Mouse (Mus musculus) lung, postnatal 4 days (tissue): ENCODE results near the gene Fam155a.
"Not testable (repeated sequence)": the region's sequence is repeated elsewhere in the genome, so short reads cannot be mapped to it uniquely, and the experiment has no call there.

Experiments
- DNase-seq, 2 experiments: peaks; one replicate each; pipeline ENCODE4 v3.0.0; 2021

The Fam155a gene

DNA sequence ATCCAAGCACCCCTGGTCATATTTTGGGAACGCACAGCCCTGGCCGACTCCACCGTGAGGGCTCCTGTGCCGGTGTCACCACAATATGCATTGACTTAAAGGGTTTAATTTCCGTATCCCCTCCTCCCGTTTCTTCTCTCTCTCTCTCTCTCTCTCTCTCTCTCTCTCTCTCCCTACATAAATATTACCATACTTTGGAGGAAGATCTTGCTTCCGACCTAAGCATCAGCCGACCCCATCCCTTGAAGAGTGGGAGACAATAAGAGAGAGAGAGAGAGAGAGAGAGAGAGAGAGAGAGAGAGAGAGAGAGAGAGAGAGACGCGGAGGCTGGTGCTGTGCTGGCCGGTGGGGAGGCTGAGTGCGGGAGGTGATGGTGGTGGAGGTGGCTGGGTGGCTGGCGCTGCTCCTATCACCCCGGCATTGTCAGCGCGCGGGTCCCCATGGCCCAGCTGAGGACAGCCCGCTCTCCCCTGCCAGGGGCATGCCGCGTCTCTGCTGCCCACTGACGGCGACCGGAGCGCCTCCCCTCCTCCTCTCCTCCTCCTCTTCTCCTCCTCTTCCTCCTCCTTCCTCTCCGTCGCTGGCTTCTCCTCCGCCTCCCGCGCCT lies at the start of gene Fam155a:
Gene Fam155a (minus strand): TSS at position 163 of the 607 bp plus-strand sequence.
- DNase-seq, result no peak

DNA sequence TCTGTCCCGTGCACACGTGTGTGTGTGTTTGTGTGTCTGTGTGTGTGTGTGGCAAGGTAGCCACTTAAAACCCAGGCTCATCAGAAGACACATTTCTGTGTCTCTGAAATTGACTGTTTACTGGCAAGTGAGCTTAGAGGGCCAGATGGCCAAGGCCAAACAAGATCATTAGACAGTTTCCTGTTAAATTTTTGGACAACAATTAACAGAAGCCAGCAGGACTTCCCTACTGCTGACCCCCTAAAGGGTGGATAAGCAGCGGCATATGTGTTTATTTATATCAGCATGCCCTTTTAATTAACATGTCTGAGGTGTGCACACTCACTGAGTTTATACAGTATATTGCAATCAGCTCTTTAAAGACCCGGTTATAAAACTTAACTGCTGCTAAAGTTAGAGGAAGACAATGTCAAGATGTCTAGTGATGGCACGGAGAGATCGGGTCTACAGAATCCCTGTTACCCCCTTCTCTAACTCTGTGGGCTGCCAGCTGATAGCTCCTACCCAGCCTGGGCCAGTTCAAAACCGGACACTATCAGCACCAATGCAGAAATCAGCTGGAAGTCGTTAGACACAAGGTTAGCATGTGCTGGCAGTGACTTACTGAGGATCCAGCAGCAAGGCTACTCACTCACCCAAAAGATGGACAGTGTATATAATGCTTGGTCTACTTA lies 42.4 kb upstream of the Fam155a start:
- no peak for DNase-seq

DNA sequence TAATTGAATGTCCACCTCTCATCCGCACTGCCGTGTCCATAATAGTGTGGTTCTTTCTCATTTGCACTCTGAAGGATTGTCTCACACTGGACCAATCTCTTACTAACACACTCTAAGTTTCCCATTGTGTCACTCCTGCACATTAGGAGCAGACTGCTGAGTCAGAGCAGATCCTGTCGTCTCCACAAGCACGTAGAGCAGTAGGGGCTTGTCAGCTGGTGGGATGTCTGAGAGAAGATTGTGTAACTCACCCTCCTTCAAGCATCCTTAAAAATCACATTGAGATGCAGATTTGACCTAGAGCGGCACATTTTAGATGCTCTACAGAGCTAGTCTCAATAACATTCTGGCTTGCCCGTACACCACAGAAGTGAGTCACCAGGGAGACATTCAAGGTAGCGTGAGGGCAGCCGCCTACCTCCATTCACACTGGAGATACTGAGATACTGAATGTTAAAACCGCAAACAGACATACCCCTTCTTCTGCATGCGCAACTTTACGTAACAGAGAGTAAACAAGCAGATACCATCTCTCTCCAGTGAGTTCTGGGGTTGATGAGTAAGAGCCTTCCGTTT lies 40.1 kb upstream of the Fam155a start:
- DNase-seq, result no peak

DNA sequence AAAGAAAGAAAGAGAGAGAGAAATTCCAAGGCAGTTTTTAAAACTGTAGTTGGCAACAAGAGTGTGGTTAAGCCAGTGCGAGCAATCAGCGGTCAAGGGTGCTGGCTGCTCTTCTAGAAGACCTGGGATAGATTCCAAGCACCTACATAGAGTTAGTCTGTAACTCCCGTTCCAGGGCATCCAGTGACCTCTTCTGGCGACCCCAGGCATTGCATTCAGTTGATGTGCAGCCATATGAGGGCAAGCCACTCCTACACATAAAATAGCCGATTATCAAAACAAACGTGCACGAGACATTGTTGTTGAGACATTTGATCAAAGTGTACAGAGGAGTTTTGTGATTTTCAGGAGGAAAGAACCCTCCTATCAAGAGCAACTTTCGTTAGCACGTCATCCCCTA lies 37.6 kb upstream of the Fam155a start:
- DNase-seq, result no peak

DNA sequence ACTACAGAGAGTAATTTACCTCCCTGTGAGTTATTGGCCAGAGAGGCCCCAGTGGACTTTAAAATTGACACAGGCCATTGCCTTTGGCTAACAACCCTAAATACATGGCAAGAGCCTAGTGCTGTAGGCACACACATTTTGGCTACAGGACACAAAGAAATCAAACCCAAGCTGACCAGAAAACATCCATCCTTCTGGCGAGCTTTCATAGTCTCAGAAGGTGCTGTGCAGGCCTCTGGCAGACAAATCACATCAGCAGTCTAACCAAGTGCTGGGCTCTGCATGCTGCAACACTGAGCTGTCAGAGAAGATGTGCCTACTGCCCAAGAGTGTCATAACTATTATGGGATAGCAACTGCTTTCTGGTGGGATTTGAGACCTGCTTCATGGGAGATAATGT lies 34.7 kb upstream of the Fam155a start:
- DNase-seq, result no peak

DNA sequence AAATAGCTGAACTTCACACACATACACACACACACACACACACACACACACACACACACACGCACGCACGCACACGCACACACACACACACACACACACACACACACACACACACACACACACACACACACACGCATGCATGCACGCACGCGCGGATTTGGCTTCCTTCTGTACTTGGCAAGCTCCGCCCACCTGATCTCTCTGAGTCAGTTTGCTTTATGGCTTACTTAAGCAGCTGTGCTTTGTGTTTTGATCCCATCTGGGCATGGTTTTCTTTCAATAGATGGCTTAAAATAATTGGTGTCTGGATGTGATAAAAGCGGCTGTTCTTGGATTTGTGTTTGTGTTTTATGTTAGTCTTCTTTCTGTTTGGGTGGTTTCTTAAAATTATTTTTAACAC lies 29.4 kb upstream of the Fam155a start:
- DNase-seq, result not testable (repeated sequence)

DNA sequence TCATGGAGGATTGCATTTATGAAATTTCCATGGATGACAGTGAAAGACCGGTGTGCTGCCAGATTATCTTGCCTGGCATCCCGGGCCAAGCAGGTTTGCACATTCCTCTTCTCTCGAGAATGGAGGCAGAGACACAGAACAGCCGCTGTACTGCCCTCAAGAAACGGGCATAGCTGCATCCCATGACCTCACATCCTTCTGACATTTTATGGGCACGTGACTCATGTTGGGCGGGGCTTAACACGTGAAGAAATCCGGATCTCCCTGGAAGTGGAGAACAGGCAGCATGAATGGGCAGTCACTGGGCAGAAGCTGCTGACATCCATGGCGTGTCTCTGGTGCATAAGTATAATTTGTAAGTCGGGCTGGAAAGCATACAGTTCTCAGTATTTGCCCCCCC lies 29.0 kb upstream of the Fam155a start:
- no peak for DNase-seq

DNA sequence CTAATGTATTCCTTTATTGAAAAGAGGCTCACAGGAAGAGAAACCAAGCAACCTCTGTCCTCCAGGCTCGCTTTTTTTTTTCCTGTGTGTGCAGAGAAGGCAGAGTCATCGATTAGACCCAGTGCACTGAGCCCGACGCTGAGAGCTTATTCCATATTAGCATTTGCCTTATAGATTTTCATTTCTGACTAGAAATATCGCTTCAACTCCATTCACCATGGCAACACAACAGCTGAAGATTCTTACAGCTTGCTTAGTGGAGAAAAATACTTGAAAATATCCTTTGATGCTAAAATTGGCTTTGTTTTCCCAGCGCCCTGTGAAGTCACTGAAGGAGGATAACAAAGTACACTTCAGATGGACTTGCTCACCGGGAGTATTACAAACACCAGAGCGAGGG lies 26.6 kb upstream of the Fam155a start:
- no peak for DNase-seq

DNA sequence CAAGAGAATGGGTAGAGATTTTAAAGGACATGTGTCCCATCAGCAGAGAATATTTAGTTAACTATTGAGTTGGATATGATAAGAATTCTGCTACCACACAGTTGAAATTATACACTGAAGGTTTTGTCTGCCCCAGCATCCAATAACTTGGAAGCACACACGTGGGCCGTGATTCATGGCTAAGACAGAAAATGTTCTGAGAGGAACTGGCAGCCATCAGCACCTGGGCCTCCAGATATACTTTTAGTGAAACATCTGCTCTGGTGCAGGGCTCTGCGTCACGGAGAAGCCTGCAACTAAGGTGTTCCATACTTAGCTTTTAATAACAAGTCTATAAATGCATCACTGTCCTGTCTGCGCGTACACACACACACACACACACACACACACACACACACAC lies 24.8 kb upstream of the Fam155a start:
- no peak for DNase-seq

DNA sequence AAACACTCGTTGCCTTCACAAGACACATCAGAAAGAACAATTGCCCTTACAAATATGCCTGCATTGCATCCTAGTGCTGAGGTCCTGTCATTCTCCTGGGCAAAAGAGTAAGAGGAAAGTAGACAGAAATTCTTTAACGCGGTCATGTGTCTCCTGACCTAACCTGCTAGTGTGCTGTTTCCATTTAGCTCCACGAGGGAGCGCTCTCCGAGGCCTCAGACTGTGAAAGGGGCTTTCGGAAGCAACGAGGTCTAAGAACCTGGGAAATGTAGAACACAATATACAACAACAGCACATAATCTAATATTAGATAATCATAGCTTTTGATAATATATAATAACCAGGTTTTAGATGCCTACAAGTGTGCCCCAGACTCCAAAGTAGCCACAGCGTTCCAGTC lies 22.4 kb upstream of the Fam155a start:
- no peak for DNase-seq

DNA sequence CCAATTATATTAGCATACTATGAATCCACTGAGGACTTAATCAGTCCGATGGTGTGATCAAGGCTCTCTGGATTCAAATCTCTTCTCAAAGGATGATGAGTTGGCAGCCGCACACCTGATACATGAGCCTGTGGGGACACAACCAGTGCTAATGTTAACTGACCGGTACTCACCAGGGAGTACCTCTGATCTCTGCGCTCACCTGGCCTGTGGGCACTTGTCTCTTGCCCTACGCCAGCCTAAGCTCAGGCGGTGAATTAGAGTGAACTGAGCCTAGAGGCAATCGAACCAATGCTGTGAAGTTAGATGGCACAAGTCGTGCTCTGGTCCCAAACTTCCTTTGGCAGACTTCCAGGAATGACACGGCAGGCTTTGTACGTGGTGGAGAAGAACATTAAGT lies 9.4 kb upstream of the Fam155a start:
- no peak for DNase-seq

DNA sequence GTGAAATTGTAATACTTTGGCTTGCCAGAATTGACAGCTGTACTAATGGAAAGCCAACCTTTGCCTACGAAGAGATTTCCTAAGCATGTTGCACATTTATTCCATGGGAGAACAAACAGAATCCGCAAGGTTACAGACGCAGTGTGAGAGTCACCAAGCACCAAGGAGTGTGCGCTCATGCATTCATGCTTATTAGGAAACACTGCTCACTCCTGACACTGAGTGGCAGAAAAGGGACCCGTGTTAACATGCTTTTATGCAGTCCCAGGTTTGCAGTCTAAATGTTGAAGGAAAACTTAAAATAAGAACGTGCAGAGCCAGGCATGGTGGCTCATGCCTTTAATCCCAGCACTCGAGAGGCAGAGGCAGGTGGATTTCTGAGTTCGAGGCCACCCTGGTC lies 7.2 kb upstream of the Fam155a start:
- DNase-seq, result no peak

DNA sequence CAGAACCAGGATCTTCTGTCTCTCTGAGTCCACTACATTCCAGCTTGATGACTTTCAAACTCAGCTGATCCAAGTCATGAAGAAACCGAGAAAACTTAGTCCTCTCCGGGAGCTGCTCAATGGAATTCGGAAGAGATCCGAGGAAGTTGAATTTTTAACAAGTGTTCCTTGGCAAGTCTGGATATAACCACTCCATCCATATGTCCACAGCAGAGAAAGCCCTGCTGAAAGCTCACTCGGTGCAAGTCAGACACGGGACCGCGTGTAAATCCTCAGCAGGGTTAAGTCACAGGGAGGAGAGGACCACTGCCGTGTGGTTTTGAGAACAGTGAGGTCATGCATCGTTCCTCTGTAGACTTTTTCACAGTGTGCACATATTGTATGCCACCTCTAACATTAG lies 5.9 kb upstream of the Fam155a start:
- DNase-seq, result no peak

DNA sequence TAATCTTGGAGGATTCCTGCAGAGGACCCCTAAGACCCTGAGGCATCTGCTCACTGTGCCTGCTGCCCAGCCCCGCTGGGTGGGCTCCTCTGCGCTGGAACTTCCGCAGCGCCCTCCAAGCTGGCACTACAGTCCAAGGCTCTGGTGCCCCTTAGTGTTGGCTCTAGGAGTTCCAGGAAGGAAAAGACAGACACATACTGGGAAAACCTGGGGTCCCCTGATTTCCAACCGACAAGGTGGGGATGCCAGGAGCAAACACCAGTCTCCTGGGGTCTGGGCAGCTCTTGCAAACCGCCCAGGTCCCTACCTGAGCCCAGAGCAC lies 1.5 kb upstream of the Fam155a start:
- no peak for DNase-seq

DNA sequence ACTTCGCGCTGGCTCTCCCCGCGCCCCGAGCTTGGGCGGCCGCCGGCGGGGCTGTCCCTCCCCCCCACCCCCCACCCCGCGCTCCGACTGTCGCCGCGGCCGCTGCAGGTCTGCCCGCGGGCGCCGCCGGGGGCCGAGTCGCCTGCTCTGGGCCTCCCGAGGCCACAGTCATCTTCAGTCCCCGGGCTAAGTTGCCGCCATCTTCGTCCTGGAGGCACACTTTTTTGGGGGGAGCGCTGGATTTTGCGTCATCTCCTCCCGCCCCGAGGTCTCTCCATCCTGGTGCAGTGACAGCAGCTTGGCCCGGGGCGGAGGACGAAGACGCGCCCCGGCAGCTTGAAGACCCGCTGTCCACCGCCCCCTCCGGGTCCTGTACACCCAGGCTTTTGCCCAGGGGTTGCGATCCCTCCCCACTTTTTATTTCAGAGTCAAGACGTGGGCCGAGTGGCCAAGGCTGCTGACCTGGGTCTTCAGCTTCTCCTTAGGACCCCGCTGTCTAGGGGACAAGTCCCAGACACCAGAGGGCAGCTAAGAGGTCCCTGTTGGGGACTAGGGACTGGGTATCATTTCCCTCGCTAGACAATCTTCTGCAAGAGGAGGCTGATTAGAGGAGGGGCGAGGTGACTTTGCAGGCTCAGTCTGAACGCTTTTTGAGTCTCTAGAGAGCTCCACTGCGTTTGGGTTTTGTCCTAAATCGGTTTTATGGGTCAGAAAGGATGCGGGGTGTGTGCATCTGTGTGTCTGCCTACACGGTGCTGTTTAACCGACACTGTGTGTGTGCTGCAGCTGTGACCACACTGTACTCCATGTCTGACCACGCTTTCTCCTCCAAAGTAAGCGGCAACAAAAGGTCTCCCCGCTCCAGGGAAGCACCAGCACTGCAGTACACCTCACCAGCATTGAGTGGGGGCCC lies 901 bp upstream of the Fam155a start:
- no peak for DNase-seq

DNA sequence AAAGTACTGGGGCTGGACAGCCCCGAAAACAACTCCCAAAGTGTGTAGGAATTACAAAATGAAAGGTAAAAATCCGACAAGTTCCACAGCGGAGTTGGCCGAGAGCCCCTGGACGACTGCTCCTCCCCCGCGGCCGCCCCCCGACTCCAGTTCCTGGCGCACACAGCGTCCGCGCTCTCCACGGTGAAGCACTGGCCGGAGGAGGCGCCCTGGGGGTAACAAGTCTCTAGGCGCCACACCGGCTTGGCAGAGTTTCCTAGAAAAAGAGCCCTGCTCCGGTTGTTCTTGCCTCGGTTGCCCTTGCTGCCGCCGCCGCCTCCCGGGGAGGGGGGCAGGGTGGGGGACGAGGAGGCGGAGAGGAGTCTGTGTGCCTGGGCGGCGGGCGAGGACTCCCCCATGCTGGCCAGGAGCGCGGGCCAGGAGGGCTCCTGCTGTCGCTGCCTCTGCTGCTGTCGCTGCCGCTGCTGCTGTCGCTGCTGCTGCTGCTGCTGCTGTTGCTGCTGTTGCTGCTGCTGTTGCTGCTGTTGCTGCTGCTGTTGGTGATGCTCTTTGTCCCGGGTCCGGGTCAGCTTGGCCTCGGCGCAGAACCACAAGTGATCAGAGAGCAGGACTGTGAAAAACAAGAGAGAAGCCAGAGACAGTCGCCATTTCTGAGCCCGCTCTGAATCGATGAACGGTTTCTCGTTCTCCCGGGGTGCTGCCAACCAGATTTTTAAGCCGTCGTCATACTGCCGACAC lies 531 bp downstream of the Fam155a start:
- DNase-seq, result peak in 1 of 2 experiments; percentile 21

DNA sequence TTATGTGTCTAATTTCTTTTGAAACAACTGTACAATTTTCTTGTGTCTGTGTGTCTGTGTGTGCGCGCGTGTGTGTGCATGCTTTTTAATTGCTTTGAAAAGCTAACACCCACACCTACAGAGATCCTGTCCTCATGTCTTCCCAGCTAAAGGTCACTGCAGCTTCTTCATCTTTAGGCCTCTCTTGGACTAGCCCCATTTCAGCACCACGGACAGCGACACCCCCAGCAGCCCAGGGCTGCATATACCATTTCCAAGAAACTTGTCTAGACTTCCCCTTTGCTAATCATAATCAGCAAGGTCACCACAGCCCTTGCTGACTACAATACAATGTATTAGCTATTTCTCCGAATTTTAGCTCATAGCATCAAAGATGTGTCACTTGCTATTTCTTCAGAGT lies 1.9 kb downstream of the Fam155a start:
- DNase-seq, result peak; percentile 52 to 66

DNA sequence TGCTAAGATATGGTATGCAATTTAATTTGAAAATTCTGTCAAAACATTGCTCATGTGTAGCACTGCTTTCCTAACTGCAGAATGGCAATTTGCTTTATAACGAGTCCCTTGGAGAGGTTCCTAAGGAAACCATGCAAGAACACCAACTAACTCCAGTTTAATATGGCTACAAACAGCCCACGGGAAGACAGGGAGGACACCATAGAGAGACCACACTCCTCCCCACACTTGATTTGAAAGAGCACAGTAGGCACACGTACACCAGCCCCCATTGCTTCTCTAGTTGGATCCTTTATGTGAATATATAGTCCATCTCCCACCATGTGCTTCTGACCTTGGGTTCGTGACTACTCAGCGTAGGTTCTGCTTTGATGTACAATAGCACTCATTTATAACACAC lies 35.8 kb downstream of the Fam155a start:
- DNase-seq, result no peak

DNA sequence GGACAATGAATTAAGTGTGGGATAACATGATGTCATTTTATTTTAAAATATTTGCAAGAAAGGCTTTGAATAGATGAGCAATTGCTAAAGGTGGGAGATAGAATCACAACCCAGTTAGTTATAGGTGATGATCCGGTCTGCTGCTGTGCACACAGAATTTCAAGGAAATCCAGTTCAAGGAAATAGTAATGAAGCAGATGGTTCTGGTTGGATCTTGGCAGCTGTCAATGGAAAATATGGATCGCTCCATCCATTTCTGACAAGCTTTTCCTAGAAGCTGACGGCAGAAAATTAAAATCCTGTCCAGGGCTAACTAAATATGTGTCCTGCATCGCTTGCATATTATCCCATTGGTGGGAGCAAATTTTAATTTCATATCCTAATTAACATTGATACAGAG lies 61.2 kb downstream of the Fam155a start:
- no peak for DNase-seq

DNA sequence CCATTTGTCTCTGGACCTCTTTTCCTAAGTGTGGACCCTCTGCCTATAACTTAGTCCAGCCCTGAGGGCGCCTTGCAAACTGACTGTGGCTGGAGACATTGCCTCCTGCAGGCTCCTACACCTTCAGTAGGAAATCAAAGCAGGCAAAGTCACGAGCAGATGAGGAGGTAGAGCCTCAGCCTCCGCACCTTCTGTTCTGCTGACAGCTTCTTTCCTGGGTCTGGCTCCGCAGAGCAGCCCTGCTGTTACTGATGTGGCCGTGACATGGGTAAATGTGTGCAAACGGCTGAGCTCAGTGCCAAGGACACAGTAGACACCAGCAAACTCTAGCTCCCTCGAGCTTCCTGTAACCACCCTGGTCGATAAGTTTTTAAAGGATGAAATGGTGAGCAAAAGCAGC lies 63.5 kb downstream of the Fam155a start:
- DNase-seq, result no peak

DNA sequence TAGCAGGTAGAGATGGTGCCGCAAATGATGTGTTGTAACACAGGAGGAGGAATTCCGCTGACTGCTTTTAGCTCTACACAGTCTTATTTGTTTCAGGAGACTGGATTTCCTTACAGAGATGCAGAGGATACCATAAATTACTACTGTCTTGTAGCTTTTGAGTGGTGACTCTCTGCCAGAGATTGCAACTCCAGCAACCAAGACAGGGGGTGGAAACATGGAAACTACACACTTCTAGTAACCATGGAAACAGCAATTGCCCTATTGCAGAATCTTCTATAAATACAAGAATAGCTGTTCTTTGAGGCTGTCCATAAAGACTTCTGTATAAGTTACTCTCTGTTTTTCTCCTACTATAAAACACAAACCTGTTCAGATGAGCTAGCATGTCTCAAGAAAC lies 76.2 kb downstream of the Fam155a start:
- no peak for DNase-seq

DNA sequence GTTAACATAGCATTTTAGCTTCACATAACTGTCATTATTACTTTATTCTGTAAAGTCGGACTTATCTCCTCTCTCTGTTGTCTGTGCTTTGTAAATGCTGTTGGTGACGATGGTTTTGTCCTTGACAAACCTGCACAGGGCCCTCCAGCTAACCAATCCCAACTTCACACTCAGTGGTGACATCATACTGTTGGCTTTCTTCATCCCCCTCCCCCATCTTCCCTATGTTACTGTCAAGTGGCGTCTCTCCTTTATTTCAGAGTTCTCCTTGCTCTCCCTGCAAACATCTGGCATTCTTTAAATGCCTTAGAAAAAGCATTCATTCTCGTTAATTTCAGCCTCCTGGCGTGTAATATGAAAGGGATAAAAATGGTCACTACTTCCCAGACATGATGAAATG lies 78.6 kb downstream of the Fam155a start:
- DNase-seq, result no peak

DNA sequence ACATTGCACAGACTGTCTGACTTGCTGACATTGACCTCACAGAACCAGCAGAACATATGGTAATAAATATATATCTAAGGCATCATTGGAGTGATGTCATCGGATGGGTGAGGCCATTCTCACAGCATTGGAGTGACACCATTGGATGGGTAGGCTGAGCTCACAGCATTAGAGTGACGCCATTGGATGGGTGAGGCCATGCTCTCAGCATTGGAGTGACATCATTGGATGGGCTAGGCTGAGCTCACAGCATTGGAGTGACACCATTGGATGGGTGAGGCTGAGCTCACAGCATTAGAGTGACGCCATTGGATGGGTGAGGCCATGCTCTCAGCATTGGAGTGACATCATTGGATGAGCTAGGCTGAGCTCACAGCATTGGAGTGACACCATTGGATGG lies 110.9 kb downstream of the Fam155a start:
- not testable (repeated sequence) for DNase-seq
